Mouse (Mus musculus): ENCODE measurements at regions not wholly inside any gene's neighbourhood (a gene's known extent, or its start where the extent isn't known, plus 50 kb on each side); places are given as distances from the start of the nearest gene placed in this dataset.
"Not testable (repeated sequence)": the region's sequence is repeated elsewhere in the genome, so short reads cannot be mapped to it uniquely, and the experiment has no call there.

GRCm38 (mm10) chr12:49084505-49084904 lies 298.0 kb upstream of the Foxg1 start:
- no peak for DNase-seq (ENCODE audit: low read depth)

DNA sequence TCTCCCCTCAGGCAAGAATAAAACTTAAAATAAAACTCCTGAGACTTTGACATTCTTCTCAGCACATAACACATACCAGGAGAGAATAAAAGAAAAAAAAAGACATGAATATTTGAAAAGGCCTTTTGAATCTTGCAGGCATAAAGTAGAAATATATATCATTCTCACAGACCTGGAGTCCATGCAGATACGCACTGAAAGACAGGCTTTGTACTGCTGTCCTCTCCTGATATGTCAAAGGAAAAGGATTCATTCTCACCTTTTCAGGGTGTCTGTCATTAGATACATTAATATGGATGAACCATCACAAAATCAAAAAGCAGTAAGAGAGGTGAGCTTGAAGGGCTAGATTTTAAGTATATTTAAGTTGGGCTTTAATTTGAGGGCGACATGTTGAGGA lies 296.4 kb upstream of the Foxg1 start:
- no peak for DNase-seq (ENCODE audit: low read depth)

GRCm38 (mm10) chr12:49090177-49090576 lies 292.3 kb upstream of the Foxg1 start:
- DNase-seq (ENCODE audit: low read depth), result no peak

DNA sequence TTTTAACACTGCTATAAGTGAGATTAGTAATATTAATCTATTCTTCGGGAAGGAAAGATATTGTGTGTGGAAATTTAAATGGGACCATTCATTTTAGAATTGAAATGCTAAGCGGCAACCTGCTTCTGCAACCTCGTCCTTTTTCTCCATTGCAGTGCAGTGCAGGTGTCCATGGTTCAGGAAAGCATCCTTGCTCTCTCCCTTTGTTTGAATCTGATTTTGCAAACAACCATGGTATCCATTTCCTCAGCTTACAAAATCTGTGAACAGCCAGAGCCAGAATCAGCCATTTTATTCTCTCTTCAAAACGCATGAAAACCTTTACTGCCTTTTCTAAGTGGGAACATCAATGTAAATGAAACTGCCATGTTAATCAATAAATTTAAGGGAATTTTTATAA lies 276.5 kb upstream of the Foxg1 start:
- no peak for DNase-seq (ENCODE audit: low read depth)

- peak; percentile 34 for DNase-seq (ENCODE audit: low read depth)
Measured at GRCm38 (mm10) chr12:49106399-49107382, 275.8 kb upstream of the Foxg1 start.

DNA sequence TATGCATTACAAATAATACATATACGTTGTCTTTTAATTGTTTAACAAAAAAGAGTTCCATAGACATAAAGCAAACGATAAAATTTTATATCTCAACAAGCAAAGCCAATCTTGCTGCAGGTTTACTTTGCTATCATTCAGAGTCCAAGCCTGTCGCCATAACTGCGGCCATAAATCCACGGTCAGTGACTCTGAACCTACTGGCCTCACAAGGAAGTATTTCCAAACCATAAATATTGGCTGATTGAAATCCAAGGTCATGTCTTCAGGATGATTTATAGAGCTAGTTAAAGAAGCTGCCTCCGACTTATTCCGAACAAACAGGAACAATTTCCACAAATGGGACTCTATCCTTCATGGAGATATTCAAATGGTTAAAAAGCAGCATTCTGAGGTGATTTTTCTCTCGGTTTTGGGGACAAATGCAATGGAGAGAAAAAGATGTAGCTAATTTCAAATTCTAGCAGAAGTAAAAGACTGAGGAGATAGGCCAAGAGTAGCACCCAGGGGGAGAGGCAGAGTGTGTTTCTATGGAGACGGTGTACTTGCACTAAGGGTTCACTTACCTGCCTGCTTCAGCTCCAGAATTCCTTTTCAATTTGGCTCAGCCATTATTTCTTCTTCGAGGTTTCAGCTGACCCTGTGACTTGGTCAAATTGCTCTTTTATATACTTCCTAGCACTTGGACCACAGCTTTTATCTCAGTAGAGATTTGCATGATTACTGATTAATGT lies 274.9 kb upstream of the Foxg1 start:
- no peak for DNase-seq (ENCODE audit: low read depth)

DNA sequence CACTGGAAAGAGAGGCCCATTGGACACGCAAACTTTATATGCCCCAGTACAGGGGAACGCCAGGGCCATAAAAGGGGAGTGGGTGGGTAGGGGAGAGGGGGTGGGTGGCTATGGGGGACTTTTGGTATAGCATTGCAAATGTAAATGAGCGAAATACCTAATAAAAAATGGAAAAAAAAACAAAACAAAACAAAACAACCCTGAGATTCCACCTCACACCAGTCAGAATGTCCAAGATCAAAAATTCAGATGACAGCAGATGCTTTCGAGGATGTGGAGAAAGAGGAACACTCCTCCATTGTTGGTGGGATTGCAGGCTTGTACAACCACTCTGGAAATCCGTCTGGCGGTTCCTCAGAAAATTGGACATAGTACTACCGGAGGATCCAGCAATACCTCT lies 251.4 kb upstream of the Foxg1 start:
- DNase-seq (ENCODE audit: low read depth), result not testable (repeated sequence)

DNA sequence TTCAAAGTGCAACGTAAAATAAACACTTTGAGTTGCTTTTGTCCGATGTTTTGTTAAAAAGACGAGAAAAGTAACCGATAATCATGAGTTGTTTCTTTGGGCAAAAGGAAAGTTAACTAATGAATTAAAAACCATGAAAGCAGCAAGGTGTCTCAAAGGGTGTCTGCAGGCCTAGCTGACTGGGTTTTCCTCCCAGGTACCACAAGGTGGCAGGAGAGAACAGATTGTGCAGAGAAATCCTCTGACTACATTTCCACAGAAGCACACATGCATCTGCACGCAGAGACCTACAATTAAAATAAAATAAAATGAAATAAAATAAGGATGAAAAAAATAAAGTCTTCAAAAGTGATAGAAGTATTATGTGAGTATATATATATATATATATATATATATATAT lies 212.4 kb upstream of the Foxg1 start:
- DNase-seq (ENCODE audit: low read depth), result peak; percentile 51

DNA sequence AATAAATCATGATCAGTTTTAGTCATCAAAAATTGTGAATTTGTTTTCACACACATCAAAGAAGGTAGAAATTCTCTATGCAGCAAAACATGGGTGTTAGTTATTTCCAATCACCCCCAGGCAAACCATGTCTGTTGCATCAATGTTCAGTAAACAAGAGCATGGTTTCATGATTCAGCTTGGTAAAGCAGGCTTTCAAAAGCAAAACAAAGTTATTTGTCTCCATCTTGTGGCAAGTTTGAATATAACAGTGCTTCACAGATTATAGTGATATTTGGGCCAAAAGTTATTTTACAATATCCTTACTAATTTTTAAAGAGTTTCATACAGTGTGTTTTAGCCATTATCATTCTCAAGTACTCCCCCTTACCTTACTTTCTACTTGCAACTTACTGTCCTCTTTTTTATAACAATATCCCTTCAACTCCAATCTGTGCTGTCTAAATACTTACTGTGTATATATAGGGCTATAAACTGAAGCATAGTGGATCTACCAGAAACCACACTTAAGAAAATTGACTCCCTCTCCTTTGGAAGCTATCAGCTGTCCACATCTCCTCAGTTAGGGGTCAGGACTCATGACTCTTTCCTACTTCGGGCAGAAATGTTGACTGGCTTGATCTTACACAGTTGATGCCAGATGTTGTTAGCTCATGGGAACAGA lies 211.3 kb upstream of the Foxg1 start:
- DNase-seq (ENCODE audit: low read depth), result peak; percentile 42

DNA sequence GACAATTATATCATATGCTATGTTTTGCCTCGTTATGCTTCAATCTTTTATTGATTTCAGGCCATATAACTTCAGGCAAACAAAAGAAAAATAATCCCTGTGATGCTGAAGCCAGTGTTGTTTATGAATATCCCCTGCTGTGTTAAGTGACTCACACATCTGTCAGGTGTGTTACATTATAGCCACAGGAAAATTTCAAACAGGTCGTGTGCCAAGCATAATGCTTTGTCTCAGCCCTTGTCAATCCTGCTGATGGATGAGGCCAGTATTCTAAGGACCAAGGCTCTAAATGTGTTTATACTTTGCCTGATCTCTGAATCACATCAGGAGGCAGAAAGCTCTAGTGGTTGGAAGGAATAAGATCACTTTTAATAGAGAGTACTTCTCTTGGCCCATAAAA lies 191.1 kb upstream of the Foxg1 start:
- no peak for DNase-seq (ENCODE audit: low read depth)

GRCm38 (mm10) chr12:49233524-49234306 lies 148.7 kb upstream of the Foxg1 start:
- DNase-seq (ENCODE audit: low read depth), result no peak
